Mouse (Mus musculus): ENCODE results near the gene Best3. TPM values are rescaled to one million over a fixed set of nuclear protein-coding genes. Genes with fewer than 3 reads are reported as not detected.

Best3 gene
- polyA plus RNA-seq, 1 experiment from 2014 or later: 0.59 TPM

GRCm38 (mm10) chr10:116955191-116955590 is 30.9 kb upstream of the Best3 start:
- Histone ChIP-seq H3K4me1 (ENCODE audit: control insufficient read depth, insufficient read depth, low read length) (no peaks in the 10 kb centered on the region), H3K9me3 (replicated peaks; ENCODE audit: control insufficient read depth, low read length) (no peaks in the 10 kb centered on the region), H3K4me2 (ENCODE audit: low read depth, low read length) (no peak overlapping the region), H3K27me3 (ENCODE audit: control insufficient read depth, insufficient read depth, low read length) (no peaks in the 10 kb centered on the region), H3K36me3 (ENCODE audit: control insufficient read depth, insufficient read depth, low read length) (no peaks in the 10 kb centered on the region), H3K4me3 (replicated peaks; ENCODE audit: low read length) (no peak overlapping the region), H3K9ac (ENCODE audit: low read length) (no peak overlapping the region), H3K27ac (ENCODE audit: low read length) (no peak overlapping the region)
- 87% methylated on average over 6 of the region's 6 CpGs for WGBS
- ATAC-seq (ENCODE audit: insufficient read depth, low FRiP score): no peak

GRCm38 (mm10) chr10:116956483-116957158 is 29.5 kb upstream of the Best3 start:
- H3K4me1 ChIP-seq (ENCODE audit: control insufficient read depth, insufficient read depth, low read length): no peaks in the 10 kb centered on the region
- H3K9ac ChIP-seq (ENCODE audit: low read length): no peak overlapping the region
- H3K27ac ChIP-seq (ENCODE audit: low read length): no peak overlapping the region
- WGBS: 92% methylated on average over 11 of the region's 11 CpGs
- no peaks in the 10 kb centered on the region for H3K9me3 ChIP-seq (replicated peaks; ENCODE audit: control insufficient read depth, low read length)
- H3K4me2 ChIP-seq (ENCODE audit: low read depth, low read length): no peak overlapping the region
- no peaks in the 10 kb centered on the region for H3K36me3 ChIP-seq (ENCODE audit: control insufficient read depth, insufficient read depth, low read length)
- no peak overlapping the region for H3K4me3 ChIP-seq (replicated peaks; ENCODE audit: low read length)
- no peaks in the 10 kb centered on the region for H3K27me3 ChIP-seq (ENCODE audit: control insufficient read depth, insufficient read depth, low read length)
- no peak for ATAC-seq (ENCODE audit: insufficient read depth, low FRiP score)

- 51% methylated on average over 5 of the region's 5 CpGs for WGBS
- no peak overlapping the region for H3K4me2 ChIP-seq (ENCODE audit: low read depth, low read length)
- no peaks in the 10 kb centered on the region for H3K9me3 ChIP-seq (replicated peaks; ENCODE audit: control insufficient read depth, low read length)
- H3K27me3 ChIP-seq (ENCODE audit: control insufficient read depth, insufficient read depth, low read length): no peaks in the 10 kb centered on the region
- no peaks in the 10 kb centered on the region for H3K4me1 ChIP-seq (ENCODE audit: control insufficient read depth, insufficient read depth, low read length)
- ATAC-seq (ENCODE audit: insufficient read depth, low FRiP score): no peak
- no peak overlapping the region for H3K9ac ChIP-seq (ENCODE audit: low read length)
- H3K4me3 ChIP-seq (replicated peaks; ENCODE audit: low read length): no peak overlapping the region
- no peak overlapping the region for H3K27ac ChIP-seq (ENCODE audit: low read length)
- H3K36me3 ChIP-seq (ENCODE audit: control insufficient read depth, insufficient read depth, low read length): no peaks in the 10 kb centered on the region
Observed at GRCm38 (mm10) chr10:116957867-116958551, 28.1 kb upstream of the Best3 start.

GRCm38 (mm10) chr10:116962152-116962551 is 24.0 kb upstream of the Best3 start:
- no peaks in the 10 kb centered on the region for H3K4me1 ChIP-seq (ENCODE audit: control insufficient read depth, insufficient read depth, low read length)
- 77% methylated on average over 14 of the region's 14 CpGs for WGBS
- no peaks in the 10 kb centered on the region for H3K27me3 ChIP-seq (ENCODE audit: control insufficient read depth, insufficient read depth, low read length)
- H3K27ac ChIP-seq (ENCODE audit: low read length): no peak overlapping the region
- no peak overlapping the region for H3K4me3 ChIP-seq (replicated peaks; ENCODE audit: low read length)
- H3K9ac ChIP-seq (ENCODE audit: low read length): no peak overlapping the region
- no peaks in the 10 kb centered on the region for H3K9me3 ChIP-seq (replicated peaks; ENCODE audit: control insufficient read depth, low read length)
- ATAC-seq (ENCODE audit: insufficient read depth, low FRiP score): no peak
- H3K36me3 ChIP-seq (ENCODE audit: control insufficient read depth, insufficient read depth, low read length): no peaks in the 10 kb centered on the region
- H3K4me2 ChIP-seq (ENCODE audit: low read depth, low read length): no peak overlapping the region

- H3K27ac ChIP-seq (ENCODE audit: low read length): no peak overlapping the region
- ATAC-seq (ENCODE audit: insufficient read depth, low FRiP score): no peak
- no peaks in the 10 kb centered on the region for H3K27me3 ChIP-seq (ENCODE audit: control insufficient read depth, insufficient read depth, low read length)
- H3K4me2 ChIP-seq (ENCODE audit: low read depth, low read length): no peak overlapping the region
- H3K9ac ChIP-seq (ENCODE audit: low read length): no peak overlapping the region
- H3K4me1 ChIP-seq (ENCODE audit: control insufficient read depth, insufficient read depth, low read length): no peaks in the 10 kb centered on the region
- H3K4me3 ChIP-seq (replicated peaks; ENCODE audit: low read length): no peak overlapping the region
- no peaks in the 10 kb centered on the region for H3K36me3 ChIP-seq (ENCODE audit: control insufficient read depth, insufficient read depth, low read length)
- H3K9me3 ChIP-seq (replicated peaks; ENCODE audit: control insufficient read depth, low read length): no peaks in the 10 kb centered on the region
- 52% methylated on average over 17 of the region's 17 CpGs for WGBS
Observed at GRCm38 (mm10) chr10:116962803-116963202, 23.3 kb upstream of the Best3 start.

GRCm38 (mm10) chr10:116964084-116964483 is 22.0 kb upstream of the Best3 start:
- no peak overlapping the region for H3K4me3 ChIP-seq (replicated peaks; ENCODE audit: low read length)
- no peaks in the 10 kb centered on the region for H3K4me1 ChIP-seq (ENCODE audit: control insufficient read depth, insufficient read depth, low read length)
- no peaks in the 10 kb centered on the region for H3K9me3 ChIP-seq (replicated peaks; ENCODE audit: control insufficient read depth, low read length)
- no peak overlapping the region for H3K9ac ChIP-seq (ENCODE audit: low read length)
- no peak overlapping the region for H3K27ac ChIP-seq (ENCODE audit: low read length)
- 65% methylated on average over 11 of the region's 11 CpGs for WGBS
- ATAC-seq (ENCODE audit: insufficient read depth, low FRiP score): no peak
- H3K4me2 ChIP-seq (ENCODE audit: low read depth, low read length): no peak overlapping the region
- no peaks in the 10 kb centered on the region for H3K27me3 ChIP-seq (ENCODE audit: control insufficient read depth, insufficient read depth, low read length)
- no peaks in the 10 kb centered on the region for H3K36me3 ChIP-seq (ENCODE audit: control insufficient read depth, insufficient read depth, low read length)

GRCm38 (mm10) chr10:116964571-116964970 is 21.5 kb upstream of the Best3 start:
- Histone ChIP-seq H3K36me3 (ENCODE audit: control insufficient read depth, insufficient read depth, low read length) (no peaks in the 10 kb centered on the region), H3K9ac (ENCODE audit: low read length) (no peak overlapping the region), H3K27me3 (ENCODE audit: control insufficient read depth, insufficient read depth, low read length) (no peaks in the 10 kb centered on the region), H3K4me1 (ENCODE audit: control insufficient read depth, insufficient read depth, low read length) (no peaks in the 10 kb centered on the region), H3K9me3 (replicated peaks; ENCODE audit: control insufficient read depth, low read length) (no peaks in the 10 kb centered on the region), H3K4me3 (replicated peaks; ENCODE audit: low read length) (no peak overlapping the region), H3K4me2 (ENCODE audit: low read depth, low read length) (no peak overlapping the region), H3K27ac (ENCODE audit: low read length) (no peak overlapping the region)
- ATAC-seq (ENCODE audit: insufficient read depth, low FRiP score): no peak
- 74% methylated on average over 4 of the region's 4 CpGs for WGBS

GRCm38 (mm10) chr10:116965297-116965696 is 20.8 kb upstream of the Best3 start:
- Histone ChIP-seq H3K4me3 (replicated peaks; ENCODE audit: low read length) (no peak overlapping the region), H3K9me3 (replicated peaks; ENCODE audit: control insufficient read depth, low read length) (no peaks in the 10 kb centered on the region), H3K9ac (ENCODE audit: low read length) (no peak overlapping the region), H3K27ac (ENCODE audit: low read length) (no peak overlapping the region), H3K4me1 (ENCODE audit: control insufficient read depth, insufficient read depth, low read length) (no peaks in the 10 kb centered on the region), H3K4me2 (ENCODE audit: low read depth, low read length) (no peak overlapping the region), H3K27me3 (ENCODE audit: control insufficient read depth, insufficient read depth, low read length) (no peaks in the 10 kb centered on the region), H3K36me3 (ENCODE audit: control insufficient read depth, insufficient read depth, low read length) (no peaks in the 10 kb centered on the region)
- 48% methylated on average over 5 of the region's 5 CpGs for WGBS
- no peak for ATAC-seq (ENCODE audit: insufficient read depth, low FRiP score)

- Histone ChIP-seq H3K4me2 (ENCODE audit: low read depth, low read length) (no peak overlapping the region), H3K4me1 (ENCODE audit: control insufficient read depth, insufficient read depth, low read length) (no peaks in the 10 kb centered on the region), H3K4me3 (replicated peaks; ENCODE audit: low read length) (no peak overlapping the region), H3K9ac (ENCODE audit: low read length) (no peak overlapping the region), H3K9me3 (replicated peaks; ENCODE audit: control insufficient read depth, low read length) (no peaks in the 10 kb centered on the region), H3K27ac (ENCODE audit: low read length) (no peak overlapping the region), H3K27me3 (ENCODE audit: control insufficient read depth, insufficient read depth, low read length) (no peaks in the 10 kb centered on the region), H3K36me3 (ENCODE audit: control insufficient read depth, insufficient read depth, low read length) (no peaks in the 10 kb centered on the region)
- ATAC-seq (ENCODE audit: insufficient read depth, low FRiP score): no peak
- WGBS: 75% methylated on average over 6 of the region's 6 CpGs
Observed at GRCm38 (mm10) chr10:116966065-116966464, 20.0 kb upstream of the Best3 start.
